Mouse (Mus musculus): Measurements from ENCODE around the gene Rtn4r.

GRCm38 (mm10) chr16:18169156-18169555 lies 41.7 kb downstream of the Rtn4r start:
- TF ChIP-seq KAT2A (IDR thresholded peaks at IDR 0.05; ENCODE audit: insufficient replicate concordance, low read length), result no peak
- no peak for TF ChIP-seq JUND (conservative IDR thresholded peaks at IDR 0.05; ENCODE audit: low read depth, low read length)
